Mouse (Mus musculus): ENCODE results near the gene Lama4.

The Lama4 gene

DNA sequence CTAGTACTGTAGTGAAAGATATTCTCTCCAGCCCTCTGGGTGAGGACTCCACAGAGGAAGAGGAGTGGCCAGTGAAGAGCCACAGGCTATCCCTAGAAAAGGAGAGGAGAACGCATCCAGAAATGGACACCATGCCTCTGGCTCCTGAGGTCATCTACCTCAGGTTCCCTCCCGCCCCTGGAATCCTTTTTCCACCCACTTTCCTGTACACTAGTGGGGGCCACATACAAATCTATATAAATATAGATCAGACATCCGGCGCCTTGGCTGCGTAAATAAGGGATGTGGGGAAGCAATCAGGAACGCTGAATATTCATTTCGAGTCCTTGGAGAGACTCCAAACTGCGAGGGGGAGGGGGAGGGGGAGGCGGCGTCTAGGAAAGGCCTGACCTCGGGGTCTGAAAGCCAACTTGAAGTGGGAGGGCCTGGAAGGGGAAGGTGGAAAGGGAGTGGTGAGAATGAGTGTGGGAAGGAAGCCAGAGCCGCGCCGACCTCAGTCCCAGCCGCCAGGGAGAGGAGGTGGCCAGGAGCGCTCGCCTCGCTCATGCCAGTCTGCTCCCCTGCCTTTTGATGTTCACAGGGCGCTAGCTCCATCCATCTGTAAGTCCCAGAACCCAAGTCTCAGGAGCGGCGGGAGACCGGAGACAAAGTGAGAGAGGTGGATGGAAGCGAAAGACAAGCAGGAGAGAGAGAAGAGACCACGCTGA is at the start of gene Lama4:
TSS of gene Lama4 (plus strand) at position 441 of the 707 bp plus-strand sequence.
- peak; percentile 13 for DNase-seq

DNA sequence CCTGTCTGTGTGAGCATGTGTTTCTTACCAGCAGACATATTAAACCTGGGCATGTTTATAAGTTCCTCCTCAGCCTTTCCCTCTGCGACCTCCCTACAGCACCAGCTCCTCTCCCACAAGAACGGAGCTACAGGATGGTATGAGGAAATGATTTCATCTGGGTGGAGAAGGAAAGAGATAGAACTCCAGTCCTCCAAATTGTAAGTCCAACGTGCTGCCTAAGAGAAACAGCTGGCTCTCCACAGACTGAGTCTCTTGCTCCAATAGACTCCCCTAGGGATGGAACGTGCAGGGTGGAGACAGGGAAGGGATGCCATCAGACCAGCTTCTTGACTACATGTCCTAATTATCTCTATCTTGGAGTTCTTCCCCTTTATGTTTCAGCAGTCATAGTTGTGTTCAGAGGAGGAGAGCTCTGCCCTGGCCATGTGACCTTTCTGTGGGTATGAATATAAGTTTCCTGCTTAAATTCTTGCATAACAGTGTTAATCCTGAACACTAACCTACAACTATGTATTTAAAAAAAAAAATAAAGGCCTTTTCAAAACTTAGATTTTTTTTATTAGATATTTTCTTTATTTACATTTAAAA is 49.2 kb upstream of the Lama4 start:
- DNase-seq = no peak

- DNase-seq = no peak
Observed at GRCm38 (mm10) chr10:38928940-38929697, 36.2 kb upstream of the Lama4 start.

- no peak for DNase-seq
Observed at GRCm38 (mm10) chr10:38944701-38945100, 20.6 kb upstream of the Lama4 start.

DNA sequence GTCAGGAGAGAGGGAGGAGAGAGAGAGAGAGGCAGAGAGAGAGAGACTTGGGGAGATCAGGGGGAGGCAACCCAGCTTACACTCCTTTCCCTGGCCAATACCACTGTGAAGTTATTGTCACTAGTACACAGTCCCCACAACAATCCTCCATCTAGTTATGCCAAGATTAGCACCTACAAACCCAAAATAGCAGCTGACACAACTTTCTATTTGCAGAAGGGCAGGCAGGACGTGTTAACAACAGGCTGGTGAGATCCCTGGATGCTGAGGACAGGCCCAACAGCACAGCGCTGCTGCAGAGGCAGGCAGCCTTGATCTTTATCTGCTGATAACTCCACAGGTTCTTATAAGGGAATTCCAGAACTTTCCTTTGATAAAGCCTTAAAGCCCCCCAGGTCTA is 3.4 kb upstream of the Lama4 start:
- no peak for DNase-seq

DNA sequence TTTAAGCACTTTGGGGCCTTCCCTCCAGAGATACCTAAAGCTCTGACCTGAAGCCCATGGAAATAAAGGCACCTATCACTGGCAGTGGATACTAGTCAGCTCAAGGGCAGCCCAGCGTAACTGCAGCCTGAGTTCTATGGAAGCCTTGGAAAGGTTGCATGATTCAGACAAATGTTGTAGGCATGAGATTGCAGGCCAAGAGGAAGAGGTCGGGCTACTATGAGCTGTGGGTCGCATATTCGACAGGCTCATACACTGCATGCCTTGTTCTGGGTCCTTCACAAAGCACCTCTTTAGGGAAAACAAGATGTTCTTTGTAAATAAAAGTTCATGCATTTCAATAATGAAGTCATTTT is 618 bp upstream of the Lama4 start:
- no peak for DNase-seq

DNA sequence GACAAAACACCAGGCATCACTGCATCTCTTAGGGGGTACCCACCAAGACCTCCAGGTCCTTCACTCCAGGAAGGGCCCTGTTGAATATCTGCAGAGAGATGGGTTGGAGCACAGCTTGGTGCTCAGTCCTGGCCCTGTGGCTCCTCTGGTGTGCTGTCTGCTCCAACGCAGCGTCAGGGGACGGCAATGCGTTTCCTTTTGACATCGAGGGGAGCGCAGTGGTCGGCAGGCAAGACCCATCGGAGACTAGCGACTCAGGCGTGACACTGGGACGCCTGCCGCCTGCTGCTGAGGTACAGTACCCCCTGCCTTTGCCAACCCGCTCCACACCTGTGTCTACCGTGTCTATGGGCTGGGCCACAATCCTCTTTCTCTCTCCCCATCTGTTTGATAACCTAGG is 542 bp downstream of the Lama4 start:
- peak; percentile 53 for DNase-seq

DNA sequence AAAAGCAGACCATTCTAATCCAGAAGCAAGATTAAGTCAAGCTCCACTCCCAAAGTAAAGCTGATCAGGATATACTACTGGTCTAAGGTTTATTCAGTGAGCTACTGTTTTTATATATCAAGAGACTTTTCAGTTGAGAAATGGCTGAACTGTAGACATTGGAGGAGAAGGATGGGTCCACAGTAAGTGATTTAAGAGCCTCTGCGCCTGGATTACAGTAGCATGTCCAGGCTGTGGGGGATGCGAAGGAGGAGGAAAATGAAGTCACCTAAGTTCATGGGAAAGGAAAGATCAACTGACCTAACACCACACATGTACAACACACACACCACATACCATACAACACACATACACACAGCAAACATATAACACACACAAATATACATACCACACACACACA is 1.3 kb downstream of the Lama4 start:
- no peak for DNase-seq

GRCm38 (mm10) chr10:38968326-38969072 is 3.2 kb downstream of the Lama4 start:
- DNase-seq = no peak

- no peak for DNase-seq
Observed at GRCm38 (mm10) chr10:38969543-38969942, 4.2 kb downstream of the Lama4 start.

DNA sequence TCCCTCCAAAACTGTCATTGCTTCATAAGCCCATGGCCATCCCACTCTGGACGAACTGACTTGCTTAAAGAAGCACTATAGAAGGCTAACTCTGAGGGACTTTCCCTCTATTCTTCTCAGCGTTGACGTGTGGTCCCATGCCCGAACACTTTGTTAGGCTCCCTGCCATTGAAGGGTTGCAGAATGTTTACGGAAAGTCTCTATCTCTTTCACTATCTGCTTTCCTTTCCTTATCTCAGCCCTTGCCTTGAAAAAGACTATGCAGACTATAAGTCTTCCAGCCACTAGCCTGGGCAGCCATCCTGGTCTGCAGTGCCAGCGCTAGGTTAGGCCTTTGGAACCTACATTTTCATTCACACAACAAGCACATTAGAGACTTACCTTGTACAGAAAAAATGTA is 4.7 kb downstream of the Lama4 start:
- DNase-seq = no peak

DNA sequence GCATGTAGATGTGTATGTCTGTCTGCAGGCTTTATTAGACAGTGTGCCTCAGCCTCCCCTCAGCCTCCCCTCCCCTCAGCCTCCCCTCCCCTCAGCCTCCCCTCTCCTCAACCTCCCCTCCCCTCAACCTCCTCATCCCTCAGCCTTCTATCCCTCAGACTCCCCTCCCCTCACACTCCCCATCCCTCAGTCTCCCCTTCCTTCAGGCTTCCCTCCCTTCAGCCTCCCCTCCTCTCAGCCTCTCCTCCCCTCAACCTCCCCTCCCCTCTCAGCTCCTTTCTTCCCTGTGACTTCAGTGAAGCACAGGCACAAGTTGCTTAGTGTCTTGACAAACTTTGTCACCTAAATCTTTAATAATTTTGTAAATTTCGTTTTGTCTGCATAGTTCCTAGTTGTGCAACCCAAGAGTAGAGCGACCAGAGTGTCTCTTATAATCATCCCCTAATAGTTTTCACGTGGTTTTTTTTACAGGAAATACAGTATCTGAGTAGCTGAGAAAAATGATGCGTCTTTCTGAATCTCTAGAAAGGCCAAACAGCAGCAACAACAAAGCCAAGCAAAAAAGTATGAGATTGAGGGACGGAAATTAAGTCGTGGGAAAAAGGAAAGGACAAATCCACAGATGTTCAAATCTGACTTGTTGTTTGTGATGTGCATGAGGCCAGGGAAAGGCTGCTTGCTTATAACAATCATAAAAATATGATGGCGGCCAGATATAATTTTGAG is 7.1 kb downstream of the Lama4 start:
- DNase-seq = no peak

- DNase-seq = no peak
Observed at GRCm38 (mm10) chr10:38973016-38973415, 7.7 kb downstream of the Lama4 start.

DNA sequence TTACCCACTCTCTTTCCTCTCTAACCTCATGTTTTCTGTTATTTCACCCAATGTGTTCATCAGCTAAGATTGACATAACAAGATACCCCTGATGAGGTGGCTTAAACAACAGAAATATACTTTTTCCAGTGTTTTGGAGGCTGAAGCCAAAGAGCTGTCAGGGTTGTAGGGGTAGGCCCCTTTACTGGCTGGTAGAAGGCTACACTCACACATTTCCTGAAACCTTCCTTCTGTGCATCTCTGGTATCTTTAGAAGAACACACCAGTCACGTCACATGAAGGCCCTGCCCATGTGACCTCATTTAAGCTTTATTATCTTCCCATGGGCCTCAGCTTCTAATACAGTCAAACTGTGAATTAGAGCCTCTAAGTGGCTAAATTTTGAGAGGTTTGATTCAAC is 12.9 kb downstream of the Lama4 start:
- DNase-seq = no peak

GRCm38 (mm10) chr10:38979699-38980098 is 14.4 kb downstream of the Lama4 start:
- DNase-seq = no peak

DNA sequence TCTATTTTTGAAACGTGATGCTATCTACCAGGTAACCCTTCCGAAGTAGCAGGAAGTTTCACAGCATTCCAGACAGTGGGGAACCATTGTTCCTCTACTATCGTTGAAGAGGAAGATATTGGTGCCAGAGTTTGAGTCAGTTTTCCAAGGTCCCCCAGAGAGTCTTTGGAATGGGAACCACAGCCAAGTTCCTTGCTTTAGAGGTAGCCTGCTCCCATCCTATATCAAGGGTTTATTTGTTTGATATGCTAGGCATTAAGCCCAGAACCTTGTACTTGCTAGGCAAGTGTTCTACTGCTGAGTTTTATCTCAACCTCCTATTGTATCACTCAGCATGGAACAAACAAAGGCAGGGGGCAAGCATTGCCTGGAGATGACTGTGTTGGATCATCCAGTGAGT is 15.7 kb downstream of the Lama4 start:
- DNase-seq = no peak

- DNase-seq = no peak
Observed at GRCm38 (mm10) chr10:38984358-38985075, 19.2 kb downstream of the Lama4 start.

- no peak for DNase-seq
Observed at GRCm38 (mm10) chr10:38986053-38986452, 20.7 kb downstream of the Lama4 start.

- no peak for DNase-seq
Observed at GRCm38 (mm10) chr10:38992827-38993226, 27.5 kb downstream of the Lama4 start.

GRCm38 (mm10) chr10:38993632-38994424 is 28.5 kb downstream of the Lama4 start:
- DNase-seq = no peak

All from thymus, postnatal 14 days (tissue).